Mouse (Mus musculus): ENCODE measurements around the gene Pbx4. TPM values are rescaled to one million over a fixed set of nuclear protein-coding genes. Genes with fewer than 3 reads are reported as not detected.

The Pbx4 gene
- polyA plus RNA-seq, 1 experiment from 2014 or later = 9.0 TPM

GRCm38 (mm10) chr8:69915748-69916147, 83.5 kb downstream of the Pbx4 start:
- 43% methylated on average over 5 of the region's 5 CpGs for WGBS

GRCm38 (mm10) chr8:69918506-69918905, 86.2 kb downstream of the Pbx4 start:
- Histone ChIP-seq H3K9ac (ENCODE audit: low read depth, low read length) (no peak overlapping the region), H3K9me3 (ENCODE audit: control insufficient read depth, low read length) (no peaks in the 10 kb centered on the region), H3K4me2 (ENCODE audit: low read depth, low read length) (no peak overlapping the region), H3K4me3 (ENCODE audit: low read depth, low read length) (no peak overlapping the region), H3K27ac (replicated peaks; ENCODE audit: low read depth, low read length) (no peak overlapping the region), H3K4me1 (ENCODE audit: control insufficient read depth, insufficient read depth, low read length) (peaks cover 13% of the 10 kb centered on the region), H3K36me3 (ENCODE audit: control insufficient read depth, insufficient read depth, low read length) (peaks cover 43% of the 10 kb centered on the region), H3K27me3 (replicated peaks; ENCODE audit: control insufficient read depth, insufficient read depth, low read length) (no peaks in the 10 kb centered on the region)
- no peak for ATAC-seq (ENCODE audit: low read depth)
- DNase-seq (ENCODE audit: low spot score) = no peak

More at GRCm38 (mm10) chr8:69915748-69916147, 83.5 kb downstream of the Pbx4 start:
- Histone ChIP-seq H3K27ac (replicated peaks; ENCODE audit: low read depth, low read length) (no peak overlapping the region), H3K9ac (ENCODE audit: low read depth, low read length) (no peak overlapping the region), H3K4me3 (ENCODE audit: low read depth, low read length) (no peak overlapping the region), H3K9me3 (ENCODE audit: control insufficient read depth, low read length) (no peaks in the 10 kb centered on the region), H3K27me3 (replicated peaks; ENCODE audit: control insufficient read depth, insufficient read depth, low read length) (no peaks in the 10 kb centered on the region), H3K36me3 (ENCODE audit: control insufficient read depth, insufficient read depth, low read length) (peaks cover 71% of the 10 kb centered on the region), H3K4me2 (ENCODE audit: low read depth, low read length) (no peak overlapping the region), H3K4me1 (ENCODE audit: control insufficient read depth, insufficient read depth, low read length) (peaks cover 7% of the 10 kb centered on the region)
- no peak for ATAC-seq (ENCODE audit: low read depth)
- DNase-seq (ENCODE audit: low spot score) = peak; percentile 57

- Histone ChIP-seq H3K9ac (ENCODE audit: low read depth, low read length) (no peak overlapping the region), H3K27me3 (replicated peaks; ENCODE audit: control insufficient read depth, insufficient read depth, low read length) (no peaks in the 10 kb centered on the region), H3K36me3 (ENCODE audit: control insufficient read depth, insufficient read depth, low read length) (peaks cover 38% of the 10 kb centered on the region), H3K4me2 (ENCODE audit: low read depth, low read length) (no peak overlapping the region), H3K4me3 (ENCODE audit: low read depth, low read length) (no peak overlapping the region), H3K9me3 (ENCODE audit: control insufficient read depth, low read length) (no peaks in the 10 kb centered on the region), H3K4me1 (ENCODE audit: control insufficient read depth, insufficient read depth, low read length) (peaks cover 13% of the 10 kb centered on the region), H3K27ac (replicated peaks; ENCODE audit: low read depth, low read length) (no peak overlapping the region)
- ATAC-seq (ENCODE audit: low read depth) (peak; percentile 49), DNase-seq (ENCODE audit: low spot score) (peak; percentile 88)
- WGBS = 68% methylated on average over 1 of the region's 1 CpGs
Observed at GRCm38 (mm10) chr8:69919010-69919409, 86.7 kb downstream of the Pbx4 start.

- ATAC-seq (ENCODE audit: low read depth) = peak; percentile 31; the same call in 1 of the 2 replicates
- Histone ChIP-seq H3K4me3 (ENCODE audit: low read depth, low read length) (no peak overlapping the region), H3K9me3 (ENCODE audit: control insufficient read depth, low read length) (no peaks in the 10 kb centered on the region), H3K27me3 (replicated peaks; ENCODE audit: control insufficient read depth, insufficient read depth, low read length) (no peaks in the 10 kb centered on the region), H3K36me3 (ENCODE audit: control insufficient read depth, insufficient read depth, low read length) (peaks cover 27% of the 10 kb centered on the region), H3K27ac (replicated peaks; ENCODE audit: low read depth, low read length) (peak overlapping the region; percentile 61), H3K4me2 (ENCODE audit: low read depth, low read length) (peak overlapping the region; percentile 24), H3K9ac (ENCODE audit: low read depth, low read length) (peak overlapping the region; percentile 21; the same call in 1 of the 2 replicates), H3K4me1 (ENCODE audit: control insufficient read depth, insufficient read depth, low read length) (peaks cover 13% of the 10 kb centered on the region)
- WGBS = 25% methylated on average over 11 of the region's 11 CpGs
- peak; percentile 83 for DNase-seq (ENCODE audit: low spot score)
Observed at GRCm38 (mm10) chr8:69919876-69920662, 87.8 kb downstream of the Pbx4 start.

GRCm38 (mm10) chr8:69921141-69921540, 88.8 kb downstream of the Pbx4 start:
- Histone ChIP-seq H3K27ac (replicated peaks; ENCODE audit: low read depth, low read length) (peak overlapping the region; percentile 61), H3K36me3 (ENCODE audit: control insufficient read depth, insufficient read depth, low read length) (peaks cover 17% of the 10 kb centered on the region), H3K9ac (ENCODE audit: low read depth, low read length) (no peak overlapping the region), H3K9me3 (ENCODE audit: control insufficient read depth, low read length) (no peaks in the 10 kb centered on the region), H3K27me3 (replicated peaks; ENCODE audit: control insufficient read depth, insufficient read depth, low read length) (no peaks in the 10 kb centered on the region), H3K4me2 (ENCODE audit: low read depth, low read length) (no peak overlapping the region), H3K4me1 (ENCODE audit: control insufficient read depth, insufficient read depth, low read length) (peaks cover 13% of the 10 kb centered on the region), H3K4me3 (ENCODE audit: low read depth, low read length) (no peak overlapping the region)
- DNase-seq (ENCODE audit: low spot score) (no peak), ATAC-seq (ENCODE audit: low read depth) (no peak)
- 78% methylated on average over 2 of the region's 2 CpGs for WGBS

Other genes with a start within 250 kb of the Pbx4 start
- gene Zfp868, start 206.9 kb upstream of the Pbx4 start, polyA plus RNA-seq (2014; fragmentation: Nextera tagmentation; extraction: Ambion mirVana) = 17.3 and 19.8 TPM in 2 replicates
- 1.5 and 1.8 TPM in 2 replicates for gene Zfp964, start 178.0 kb upstream of the Pbx4 start, polyA plus RNA-seq (2014; fragmentation: Nextera tagmentation; extraction: Ambion mirVana)
- 24.7 and 30.1 TPM in 2 replicates for gene Zfp869, start 121.8 kb upstream of the Pbx4 start, polyA plus RNA-seq (2014; fragmentation: Nextera tagmentation; extraction: Ambion mirVana)
- 6.4 and 8.3 TPM in 2 replicates for gene Zfp963, start 82.5 kb upstream of the Pbx4 start, polyA plus RNA-seq (2014; fragmentation: Nextera tagmentation; extraction: Ambion mirVana)
- gene Gm20422, start 57.6 kb upstream of the Pbx4 start, polyA plus RNA-seq (2014; fragmentation: Nextera tagmentation; extraction: Ambion mirVana) = 0.22 and 0.43 TPM in 2 replicates
- gene Atp13a1, start 41.3 kb upstream of the Pbx4 start, polyA plus RNA-seq (2014; fragmentation: Nextera tagmentation; extraction: Ambion mirVana) = 41.8 and 42.9 TPM in 2 replicates
- gene Zfp866, start 41.3 kb upstream of the Pbx4 start, polyA plus RNA-seq (2014; fragmentation: Nextera tagmentation; extraction: Ambion mirVana) = 26.0 and 29.9 TPM in 2 replicates
- gene Gmip, start 23.8 kb upstream of the Pbx4 start, polyA plus RNA-seq (2014; fragmentation: Nextera tagmentation; extraction: Ambion mirVana) = 7.0 and 8.6 TPM in 2 replicates
- gene Lpar2, start 10.1 kb upstream of the Pbx4 start, polyA plus RNA-seq (2014; fragmentation: Nextera tagmentation; extraction: Ambion mirVana) = 0.86 and 0.92 TPM in 2 replicates
- gene Cilp2, start 55.2 kb downstream of the Pbx4 start, polyA plus RNA-seq (2014; fragmentation: Nextera tagmentation; extraction: Ambion mirVana) = 1.1 and 1.3 TPM in 2 replicates
- gene Tssk6, start 69.7 kb downstream of the Pbx4 start, polyA plus RNA-seq (2014; fragmentation: Nextera tagmentation; extraction: Ambion mirVana) = 2.5 and 3.1 TPM in 2 replicates
- gene Ndufa13, start 70.1 kb downstream of the Pbx4 start, polyA plus RNA-seq (2014; fragmentation: Nextera tagmentation; extraction: Ambion mirVana) = 185 and 201 TPM in 2 replicates
- 3.6 and 3.8 TPM in 2 replicates for gene Yjefn3, start 70.2 kb downstream of the Pbx4 start, polyA plus RNA-seq (2014; fragmentation: Nextera tagmentation; extraction: Ambion mirVana)
- gene Gatad2a, start 163.9 kb downstream of the Pbx4 start, polyA plus RNA-seq (2014; fragmentation: Nextera tagmentation; extraction: Ambion mirVana) = 49.4 and 50.4 TPM in 2 replicates
- gene Mau2, start 210.2 kb downstream of the Pbx4 start, polyA plus RNA-seq (2014; fragmentation: Nextera tagmentation; extraction: Ambion mirVana) = 45.8 and 49.1 TPM in 2 replicates
- gene Sugp1, start 210.3 kb downstream of the Pbx4 start, polyA plus RNA-seq (2014; fragmentation: Nextera tagmentation; extraction: Ambion mirVana) = 25.1 and 33.5 TPM in 2 replicates
- 0.47 and 1.1 TPM in 2 replicates for gene Tm6sf2, start 240.4 kb downstream of the Pbx4 start, polyA plus RNA-seq (2014; fragmentation: Nextera tagmentation; extraction: Ambion mirVana)

All from embryonic facial prominence, embryonic 14.5 days (tissue).